Mouse (Mus musculus) heart, postnatal 0 days (tissue): ENCODE measurements at regions not wholly inside any gene's neighbourhood (a gene's known extent, or its start where the extent isn't known, plus 50 kb on each side); places are given as distances from the start of the nearest gene placed in this dataset.

ENCODE experiments used
- ATAC-seq: fragments of 200-750 bp; cut with Nextera tagmentation; 2 replicates; pipeline ENCODE4 v1.8.0; 2017; ENCODE audit warnings: low read depth, moderate number of reproducible peaks, moderate library complexity; ENCODE audit not compliant: insufficient read depth
- DNase-seq: peaks from one replicate; pipeline ENCODE4 v3.0.0-alpha.2; 2016; ENCODE audit warnings: low spot score
- H3K27ac ChIP-seq: fragments of 300-500 bp; sonication (generic); 2 replicates; pipeline ENCODE4 v1.5.1; 2014; ENCODE audit warnings: low read depth, mild to moderate bottlenecking
- H3K27me3 ChIP-seq: fragments of 300-500 bp; sonication (generic); 2 replicates; pipeline ENCODE4 v1.6.1; 2014; ENCODE audit warnings: low read length, mixed read lengths; ENCODE audit not compliant: control insufficient read depth, insufficient read depth
- H3K36me3 ChIP-seq: fragments of 300-500 bp; sonication (generic); replicated peaks from 2 replicates; pipeline ENCODE4 v1.6.1; 2014; ENCODE audit warnings: low read length, mixed read lengths; ENCODE audit not compliant: control insufficient read depth, insufficient read depth
- H3K4me1 ChIP-seq: fragments of 300-500 bp; sonication (generic); 2 replicates; pipeline ENCODE4 v1.6.1; 2014; ENCODE audit warnings: antibody characterized with exemption; ENCODE audit not compliant: control insufficient read depth, insufficient read depth
- H3K4me2 ChIP-seq: fragments of 300-500 bp; sonication (generic); 2 replicates; pipeline ENCODE4 v1.6.1; 2014; ENCODE audit warnings: low read depth, mild to moderate bottlenecking, low read length, moderate library complexity
- H3K4me3 ChIP-seq: fragments of 300-500 bp; sonication (generic); 2 replicates; pipeline ENCODE4 v1.5.1; 2014; ENCODE audit warnings: low read depth, low read length
- H3K9ac ChIP-seq: fragments of 300-500 bp; sonication (generic); replicated peaks from 2 replicates; pipeline ENCODE4 v1.6.1; 2014; ENCODE audit warnings: low read depth, low read length, mixed read lengths
- H3K9me3 ChIP-seq: fragments of 300-500 bp; sonication (generic); replicated peaks from 2 replicates; pipeline ENCODE4 v1.6.1; 2016; ENCODE audit warnings: low read length; ENCODE audit not compliant: control insufficient read depth
- CTCF ChIP-seq: IDR thresholded peaks from 2 replicates; pipeline ENCODE4 v1.5.1; 2016; ENCODE audit warnings: antibody characterized with exemption, control low read depth, low read depth
- EP300 ChIP-seq: IDR thresholded peaks from 2 replicates; pipeline ENCODE4 v1.6.1; 2016; ENCODE audit warnings: antibody characterized with exemption, low read depth
- WGBS: fragments of 180-500 bp; shearing (Covaris S2); extraction: QIAGEN DNeasy Blood & Tissue Kit; methylation state at CpG from one replicate; pipeline ENCODE4 v1.1.7; 2014; 5-methylcytosine and 5-hydroxymethylcytosine counted together

DNA sequence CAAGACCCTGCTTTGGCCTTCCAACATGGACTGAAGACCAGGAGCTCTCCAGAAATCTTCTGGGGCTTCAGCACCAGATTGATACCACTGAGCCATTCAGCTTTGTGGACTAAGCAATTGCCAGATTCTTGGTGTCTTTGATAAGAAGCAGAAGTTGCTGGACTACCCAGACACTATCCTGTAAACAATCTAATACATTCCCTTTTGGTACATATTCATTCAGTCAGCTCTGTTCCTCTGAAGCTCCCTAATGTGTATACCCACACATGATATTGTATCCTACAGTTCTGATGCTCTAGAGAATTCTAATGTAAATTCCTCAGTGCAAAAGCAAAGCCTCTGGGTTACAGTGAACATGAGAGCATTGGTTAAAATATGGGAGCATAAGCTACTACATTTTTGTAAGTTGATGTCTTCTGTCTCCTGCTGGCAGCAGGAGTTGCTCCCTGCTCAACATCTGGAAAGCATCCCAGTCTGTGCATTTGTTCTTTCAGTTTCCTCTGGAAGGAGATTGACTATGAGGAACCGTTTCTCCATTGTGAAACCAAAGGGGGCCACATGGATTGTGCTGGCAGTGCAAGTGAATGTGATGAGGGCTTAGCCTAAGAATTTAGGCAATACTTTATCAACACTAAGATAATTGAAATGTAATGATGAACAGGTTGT is 234.5 kb downstream of the Mospd2 start:
- Histone ChIP-seq H3K27ac (no peak overlapping the region), H3K36me3 (no peaks in the 10 kb centered on the region), H3K4me3 (no peak overlapping the region), H3K27me3 (no peaks in the 10 kb centered on the region), H3K4me2 (no peak overlapping the region), H3K9me3 (no peaks in the 10 kb centered on the region), H3K9ac (no peak overlapping the region), H3K4me1 (no peaks in the 10 kb centered on the region)
- WGBS: 34% methylated on average over 1 of the region's 1 CpGs
- DNase-seq (no peak), ATAC-seq (no peak)
- TF ChIP-seq EP300 (no peak), CTCF (no peak)
